Mouse (Mus musculus) limb, embryonic 10.5 days (tissue): ENCODE data around the gene Htra1. TPM values are rescaled to one million over a fixed set of nuclear protein-coding genes. Genes with fewer than 3 reads are reported as not detected.

ENCODE experiments used
- DNase-seq: peaks from one replicate; pipeline ENCODE4 v3.0.0-alpha.2; 2017; ENCODE audit warnings: low spot score
- H3K27ac ChIP-seq: fragments of 300-500 bp; sonication (generic); 2 replicates; pipeline ENCODE4 v1.5.1; 2016; ENCODE audit warnings: mild to moderate bottlenecking
- H3K27me3 ChIP-seq: fragments of 300-500 bp; sonication (generic); 2 replicates; pipeline ENCODE4 v1.6.1; 2016; ENCODE audit warnings: low read depth, mild to moderate bottlenecking; ENCODE audit not compliant: poor library complexity, severe bottlenecking
- H3K36me3 ChIP-seq: fragments of 300-500 bp; sonication (generic); 2 replicates; pipeline ENCODE4 v1.6.1; 2016; ENCODE audit warnings: mild to moderate bottlenecking, moderate library complexity
- H3K4me1 ChIP-seq: fragments of 300-500 bp; sonication (generic); 2 replicates; pipeline ENCODE4 v1.6.1; 2016
- H3K4me3 ChIP-seq: fragments of 300-500 bp; sonication (generic); 2 replicates; pipeline ENCODE4 v1.5.1; 2016; ENCODE audit warnings: mild to moderate bottlenecking, moderate library complexity
- H3K9me3 ChIP-seq: fragments of 300-500 bp; sonication (generic); replicated peaks from 2 replicates; pipeline ENCODE4 v1.6.1; 2016; ENCODE audit warnings: mild to moderate bottlenecking
- WGBS: fragments of 180-500 bp; shearing (Covaris S2); methylation state at CpG from one replicate; pipeline ENCODE4 v1.1.7; 2016; 5-methylcytosine and 5-hydroxymethylcytosine counted together
- polyA plus RNA-seq: library from polyadenylated mRNA; unstranded; fragments of >200 nt; fragmentation: Nextera tagmentation; extraction: Ambion mirVana; gene quantifications from 2 replicates; pipeline ENCODE4 v1.2.1, GENCODE M21; 2016

Gene Htra1
- polyA plus RNA-seq, 1 experiment from 2014 or later, result 5.1 TPM

- Histone ChIP-seq H3K27ac (no peak overlapping the region), H3K36me3 (0 out of 2 replicates have a peak, but pooled peaks cover 7% of the 10 kb centered on the region), H3K4me1 (no peaks in the 10 kb centered on the region), H3K27me3 (no peaks in the 10 kb centered on the region), H3K9me3 (no peaks in the 10 kb centered on the region), H3K4me3 (no peak overlapping the region)
- 92% methylated on average over 16 of the region's 16 CpGs for WGBS
- DNase-seq, result no peak
Measured at GRCm38 (mm10) chr7:130903505-130904074, 32.3 kb upstream of the Htra1 start.

- Histone ChIP-seq H3K27me3 (no peaks in the 10 kb centered on the region), H3K27ac (no peak overlapping the region)
- WGBS, result 92% methylated on average over 13 of the region's 13 CpGs
Measured at GRCm38 (mm10) chr7:130904571-130905365, 31.1 kb upstream of the Htra1 start.

GRCm38 (mm10) chr7:130910841-130911240 is 25.1 kb upstream of the Htra1 start:
- DNase-seq, result no peak
- Histone ChIP-seq H3K27me3 (no peaks in the 10 kb centered on the region), H3K9me3 (no peaks in the 10 kb centered on the region), H3K4me3 (no peak overlapping the region), H3K27ac (no peak overlapping the region), H3K4me1 (no peaks in the 10 kb centered on the region), H3K36me3 (peaks cover 6% of the 10 kb centered on the region; the same call in 1 of the 2 replicates)
- 95% methylated on average over 14 of the region's 14 CpGs for WGBS

More at GRCm38 (mm10) chr7:130904571-130905365, 31.1 kb upstream of the Htra1 start:
- 0 out of 2 replicates have a peak, but pooled peaks cover 3% of the 10 kb centered on the region for H3K36me3 ChIP-seq
- no peak for DNase-seq
- no peaks in the 10 kb centered on the region for H3K9me3 ChIP-seq
- no peaks in the 10 kb centered on the region for H3K4me1 ChIP-seq
- H3K4me3 ChIP-seq, result no peak overlapping the region

- H3K36me3 ChIP-seq, result peaks cover 6% of the 10 kb centered on the region; the same call in 1 of the 2 replicates
- no peaks in the 10 kb centered on the region for H3K27me3 ChIP-seq
- H3K9me3 ChIP-seq, result no peaks in the 10 kb centered on the region
- H3K27ac ChIP-seq, result no peak overlapping the region
- no peaks in the 10 kb centered on the region for H3K4me1 ChIP-seq
- H3K4me3 ChIP-seq, result no peak overlapping the region
- WGBS, result 70% methylated on average over 5 of the region's 5 CpGs
- DNase-seq, result no peak
Measured at GRCm38 (mm10) chr7:130914693-130915363, 21.1 kb upstream of the Htra1 start.

GRCm38 (mm10) chr7:130918260-130918659 is 17.7 kb upstream of the Htra1 start:
- no peaks in the 10 kb centered on the region for H3K36me3 ChIP-seq
- H3K4me1 ChIP-seq, result no peaks in the 10 kb centered on the region
- no peak overlapping the region for H3K27ac ChIP-seq
- H3K9me3 ChIP-seq, result no peaks in the 10 kb centered on the region
- H3K27me3 ChIP-seq, result no peaks in the 10 kb centered on the region
- WGBS, result 80% methylated on average over 2 of the region's 2 CpGs
- no peak overlapping the region for H3K4me3 ChIP-seq
- no peak for DNase-seq

GRCm38 (mm10) chr7:130922981-130923731 is 12.8 kb upstream of the Htra1 start:
- H3K4me3 ChIP-seq, result no peak overlapping the region
- no peaks in the 10 kb centered on the region for H3K27me3 ChIP-seq
- H3K9me3 ChIP-seq, result no peaks in the 10 kb centered on the region
- H3K27ac ChIP-seq, result no peak overlapping the region
- DNase-seq, result no peak
- H3K4me1 ChIP-seq, result no peaks in the 10 kb centered on the region
- WGBS, result 84% methylated on average over 13 of the region's 13 CpGs
- no peaks in the 10 kb centered on the region for H3K36me3 ChIP-seq

- H3K4me3 ChIP-seq, result no peak overlapping the region
- H3K36me3 ChIP-seq, result no peaks in the 10 kb centered on the region
- WGBS, result 71% methylated on average over 3 of the region's 3 CpGs
Measured at GRCm38 (mm10) chr7:130930401-130930800, 5.5 kb upstream of the Htra1 start.

GRCm38 (mm10) chr7:130932921-130933320 is 3.0 kb upstream of the Htra1 start:
- no peaks in the 10 kb centered on the region for H3K36me3 ChIP-seq
- peaks cover 17% of the 10 kb centered on the region for H3K4me1 ChIP-seq
- no peak for DNase-seq
- H3K27me3 ChIP-seq, result peaks cover 59% of the 10 kb centered on the region
- no peak overlapping the region for H3K27ac ChIP-seq
- no peak overlapping the region for H3K4me3 ChIP-seq
- WGBS, result 82% methylated on average over 9 of the region's 9 CpGs
- H3K9me3 ChIP-seq, result no peaks in the 10 kb centered on the region

More at GRCm38 (mm10) chr7:130930401-130930800, 5.5 kb upstream of the Htra1 start:
- Histone ChIP-seq H3K4me1 (peaks cover 2% of the 10 kb centered on the region), H3K27ac (no peak overlapping the region), H3K27me3 (peaks cover 34% of the 10 kb centered on the region), H3K9me3 (no peaks in the 10 kb centered on the region)
- DNase-seq, result no peak

GRCm38 (mm10) chr7:130934654-130935053 is 1.3 kb upstream of the Htra1 start:
- Histone ChIP-seq H3K27ac (no peak overlapping the region), H3K9me3 (no peaks in the 10 kb centered on the region), H3K36me3 (no peaks in the 10 kb centered on the region), H3K4me3 (no peak overlapping the region), H3K4me1 (peaks cover 17% of the 10 kb centered on the region), H3K27me3 (peaks cover 76% of the 10 kb centered on the region)
- DNase-seq, result no peak
- 85% methylated on average over 4 of the region's 4 CpGs for whole genome bisulfite sequencing

GRCm38 (mm10) chr7:130935421-130935792 is 504 bp upstream of the Htra1 start:
- H3K4me3 ChIP-seq, result peak overlapping the region; percentile 57
- no peak for DNase-seq
- WGBS, result 11% methylated on average over 16 of the region's 16 CpGs
- peaks cover 83% of the 10 kb centered on the region for H3K27me3 ChIP-seq
- H3K4me1 ChIP-seq, result peaks cover 17% of the 10 kb centered on the region
- no peaks in the 10 kb centered on the region for H3K9me3 ChIP-seq
- no peaks in the 10 kb centered on the region for H3K36me3 ChIP-seq
- no peak overlapping the region for H3K27ac ChIP-seq

- Histone ChIP-seq H3K9me3 (no peaks in the 10 kb centered on the region), H3K27ac (0 out of 2 replicates have a peak overlapping the region, but pooled peaks have one; percentile 32), H3K27me3 (peaks cover 86% of the 10 kb centered on the region), H3K36me3 (no peaks in the 10 kb centered on the region), H3K4me3 (peak overlapping the region; percentile 57), H3K4me1 (peaks cover 17% of the 10 kb centered on the region)
- WGBS, result under 1% methylated on average over 49 of the region's 49 CpGs
- DNase-seq, result peak; percentile 57
Measured at GRCm38 (mm10) chr7:130936472-130936951, 601 bp downstream of the Htra1 start.

GRCm38 (mm10) chr7:130937266-130937841 is 1.4 kb downstream of the Htra1 start:
- Histone ChIP-seq H3K36me3 (no peaks in the 10 kb centered on the region), H3K4me3 (peak overlapping the region; percentile 57; the same call in 1 of the 2 replicates), H3K27me3 (peaks cover 82% of the 10 kb centered on the region), H3K9me3 (no peaks in the 10 kb centered on the region), H3K4me1 (peaks cover 17% of the 10 kb centered on the region), H3K27ac (no peak overlapping the region)
- no peak for DNase-seq
- 26% methylated on average over 12 of the region's 12 CpGs for WGBS
